Mouse (Mus musculus): ENCODE results near the gene Chrd.

Gene Chrd

GRCm38 (mm10) chr16:20781101-20781630 lies 48.2 kb downstream of the Chrd start:
- in situ Hi-C loops (cut with MboI; ENCODE audit: low pct_unique_long_range_greater_than_20kb in 1 of 2, low sequenced_read_pairs in 2 of 2, unreplicated experiment in 1 of 2), result loop anchor here in 1 of 2 experiments (25.0 kb wide), 1 partner anchor 631 kb away; the partner anchor contains the start of gene Vps8

GRCm38 (mm10) chr16:20783891-20784290 lies 51.0 kb downstream of the Chrd start:
- in situ Hi-C loops (cut with MboI; ENCODE audit: low pct_unique_long_range_greater_than_20kb in 1 of 2, low sequenced_read_pairs in 2 of 2, unreplicated experiment in 1 of 2), result loop anchor here in 1 of 2 experiments (25.0 kb wide), 1 partner anchor 628 kb away; the partner anchor contains the start of gene Vps8

DNA sequence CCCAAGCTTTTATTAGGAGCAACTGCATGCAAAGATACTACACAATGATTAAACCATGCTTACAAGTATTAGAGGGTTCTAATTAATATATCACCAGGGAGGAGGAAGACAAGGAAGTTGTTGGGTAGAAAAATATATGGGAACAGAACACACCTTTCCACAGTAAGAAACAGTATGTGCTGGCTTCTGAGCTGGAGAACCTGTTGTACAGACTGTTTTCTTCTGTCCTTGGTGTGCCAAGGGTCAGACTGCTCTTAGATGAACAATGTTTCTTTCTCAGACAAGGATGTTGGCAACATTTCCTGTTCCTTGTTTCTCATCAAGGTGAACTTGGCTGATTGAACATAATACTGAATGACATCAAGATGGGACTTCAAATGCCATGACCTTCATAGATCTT lies 51.8 kb downstream of the Chrd start:
- in situ Hi-C loops (cut with MboI; ENCODE audit: low pct_unique_long_range_greater_than_20kb in 1 of 2, low sequenced_read_pairs in 2 of 2, unreplicated experiment in 1 of 2), result loop anchor here in 1 of 2 experiments (25.0 kb wide), 1 partner anchor 628 kb away; the partner anchor contains the start of gene Vps8

DNA sequence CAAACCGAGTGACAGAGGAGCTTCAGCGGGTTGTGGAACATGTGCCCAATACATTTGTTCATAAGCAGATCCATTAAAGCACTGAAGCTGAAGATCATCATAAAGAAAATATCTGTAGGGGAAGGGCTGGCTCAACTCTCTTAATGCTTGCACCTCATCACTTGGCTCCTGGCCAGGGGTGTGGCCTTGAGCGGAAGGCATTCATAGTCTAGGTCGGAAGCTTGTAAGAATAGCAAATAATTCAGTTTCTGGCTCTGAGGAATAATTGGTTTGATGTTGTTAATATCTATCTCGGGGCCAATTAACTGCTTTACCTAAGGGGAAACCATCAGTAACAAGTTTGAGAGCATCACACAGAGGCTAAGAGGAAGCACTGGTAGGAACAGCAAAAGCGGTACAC lies 53.6 kb downstream of the Chrd start:
- in situ Hi-C loops (cut with MboI; ENCODE audit: low pct_unique_long_range_greater_than_20kb in 1 of 2, low sequenced_read_pairs in 2 of 2, unreplicated experiment in 1 of 2), result loop anchor here in 1 of 2 experiments (25.0 kb wide), 1 partner anchor 626 kb away; the partner anchor contains the start of gene Vps8

- in situ Hi-C loops (cut with MboI; ENCODE audit: low pct_unique_long_range_greater_than_20kb in 1 of 2, low sequenced_read_pairs in 2 of 2, unreplicated experiment in 1 of 2), result loop anchor here in 1 of 2 experiments (25.0 kb wide), 1 partner anchor 620 kb away; the partner anchor contains the start of gene Vps8
Measured at GRCm38 (mm10) chr16:20791803-20792202, 58.9 kb downstream of the Chrd start.

Data from mouse embryonic stem cell (cell line).